Mouse (Mus musculus): Measurements from ENCODE around the gene Atg2a.
"Not testable (repeated sequence)": the region's sequence is repeated elsewhere in the genome, so short reads cannot be mapped to it uniquely, and the experiment has no call there.

The Atg2a gene

DNA sequence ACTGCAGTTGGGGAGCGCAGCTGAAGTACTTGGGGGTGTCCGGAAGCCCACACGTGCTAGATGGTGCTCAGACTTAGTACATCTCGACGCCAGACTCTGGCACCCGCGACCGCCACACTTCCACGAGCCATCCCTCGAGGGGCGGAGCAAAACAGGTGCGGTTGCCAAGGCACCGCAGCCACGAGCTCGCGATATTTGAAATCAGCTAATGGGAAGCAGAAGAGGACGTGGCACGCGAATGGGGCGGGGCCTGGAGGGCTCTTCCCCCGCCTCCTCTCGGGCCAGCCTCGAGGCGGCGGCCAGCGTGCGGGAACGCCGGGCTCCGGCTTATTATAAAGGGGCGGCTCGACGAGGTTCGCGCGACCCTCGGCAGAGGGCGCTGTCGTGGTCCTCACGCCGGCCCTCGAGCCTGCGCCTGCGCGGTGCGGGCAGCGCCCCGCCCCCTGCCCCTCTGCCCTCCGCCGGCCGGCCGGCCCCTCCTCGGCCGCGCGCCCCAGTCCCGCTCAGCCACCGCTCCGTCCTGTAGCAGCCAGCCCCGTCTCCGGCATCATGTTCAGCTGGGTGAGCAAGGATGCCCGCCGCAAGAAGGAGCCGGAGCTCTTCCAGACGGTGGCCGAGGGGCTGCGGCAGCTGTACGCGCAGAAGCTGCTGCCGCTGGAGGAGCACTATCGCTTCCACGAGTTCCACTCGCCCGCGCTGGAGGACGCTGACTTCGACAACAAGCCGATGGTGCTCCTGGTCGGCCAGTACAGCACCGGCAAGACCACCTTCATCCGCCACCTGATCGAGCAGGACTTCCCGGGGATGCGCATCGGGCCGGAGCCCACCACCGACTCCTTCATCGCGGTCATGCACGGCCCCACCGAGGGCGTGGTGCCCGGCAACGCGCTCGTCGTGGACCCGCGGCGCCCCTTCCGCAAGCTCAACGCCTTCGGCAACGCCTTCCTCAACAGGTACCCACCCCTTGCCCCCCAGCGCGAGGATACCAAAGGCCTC, 35.3 kb downstream of the Atg2a start, which contains the start of gene Ehd1:
Gene Ehd1 (plus strand): TSS at position 300 of the 996 bp plus-strand sequence.
- peak; percentile 95 for DNase-seq

DNA sequence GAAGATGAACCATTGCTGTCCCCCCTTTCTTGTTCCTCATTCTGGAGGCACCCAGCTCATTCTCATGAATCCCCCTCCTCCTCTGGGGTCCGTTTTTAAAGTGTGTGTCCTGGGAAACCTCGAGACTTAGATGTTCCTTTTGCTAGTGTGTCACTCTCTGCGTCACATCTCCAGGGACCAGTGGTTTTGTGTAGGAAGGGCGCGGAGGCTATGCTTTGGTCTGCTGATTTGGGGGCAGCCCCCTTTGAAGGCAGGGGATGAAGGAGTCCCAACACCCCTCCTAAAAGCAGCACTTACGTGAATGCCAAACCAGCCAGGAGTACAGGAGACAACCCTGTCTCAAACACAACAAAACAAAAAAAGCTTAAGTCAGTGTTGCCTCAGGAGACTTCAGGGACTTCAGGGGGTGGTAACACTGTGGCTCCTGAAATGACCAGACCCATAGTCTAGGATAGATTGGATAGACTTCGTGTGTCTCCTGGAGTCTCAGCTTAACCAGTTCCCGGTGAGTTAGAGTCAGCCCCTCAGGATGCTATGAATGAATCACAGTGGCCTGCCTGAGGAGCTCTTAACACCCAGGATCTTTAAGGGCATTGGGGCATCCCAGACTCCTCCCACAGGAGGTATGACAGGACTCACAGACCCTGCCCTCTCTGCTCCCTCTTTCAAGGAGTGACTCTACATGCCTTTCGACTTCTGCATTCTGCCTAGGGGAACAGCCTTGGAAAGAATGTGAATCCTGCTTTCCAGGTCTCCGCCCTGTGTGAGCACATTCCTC, 36.4 kb downstream of the Atg2a start:
- no peak for DNase-seq

DNA sequence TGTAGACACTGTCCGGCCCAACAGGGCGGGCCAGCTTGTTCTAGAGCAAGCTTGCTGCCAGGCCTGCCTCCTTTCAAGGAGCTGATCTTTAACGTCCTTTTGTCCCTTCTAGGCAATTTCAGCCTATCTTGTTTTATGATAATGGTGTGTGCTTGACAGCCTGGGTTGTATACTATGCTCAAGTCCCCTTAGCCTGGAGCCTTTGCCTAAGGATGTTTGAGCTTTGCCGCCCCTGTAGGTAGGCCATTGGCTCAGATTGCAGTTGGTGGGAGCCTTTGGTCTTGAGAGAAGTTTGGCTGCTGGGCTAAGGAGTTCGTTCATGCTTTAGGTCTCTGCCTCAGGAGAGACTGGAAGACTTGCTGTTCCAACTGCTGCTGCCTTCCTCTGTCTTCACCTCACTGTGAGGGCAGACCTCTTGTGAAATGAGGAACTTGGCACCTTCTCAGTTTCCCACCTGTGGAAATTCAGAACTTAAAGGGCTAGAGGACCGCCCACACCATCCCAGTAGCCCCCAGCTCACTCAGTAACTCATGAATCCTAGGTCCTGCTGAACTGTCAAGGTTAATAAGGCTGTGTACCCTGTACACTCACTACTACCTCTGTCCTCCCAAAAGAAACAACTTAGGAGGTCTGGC, 37.1 kb downstream of the Atg2a start:
- no peak for DNase-seq

DNA sequence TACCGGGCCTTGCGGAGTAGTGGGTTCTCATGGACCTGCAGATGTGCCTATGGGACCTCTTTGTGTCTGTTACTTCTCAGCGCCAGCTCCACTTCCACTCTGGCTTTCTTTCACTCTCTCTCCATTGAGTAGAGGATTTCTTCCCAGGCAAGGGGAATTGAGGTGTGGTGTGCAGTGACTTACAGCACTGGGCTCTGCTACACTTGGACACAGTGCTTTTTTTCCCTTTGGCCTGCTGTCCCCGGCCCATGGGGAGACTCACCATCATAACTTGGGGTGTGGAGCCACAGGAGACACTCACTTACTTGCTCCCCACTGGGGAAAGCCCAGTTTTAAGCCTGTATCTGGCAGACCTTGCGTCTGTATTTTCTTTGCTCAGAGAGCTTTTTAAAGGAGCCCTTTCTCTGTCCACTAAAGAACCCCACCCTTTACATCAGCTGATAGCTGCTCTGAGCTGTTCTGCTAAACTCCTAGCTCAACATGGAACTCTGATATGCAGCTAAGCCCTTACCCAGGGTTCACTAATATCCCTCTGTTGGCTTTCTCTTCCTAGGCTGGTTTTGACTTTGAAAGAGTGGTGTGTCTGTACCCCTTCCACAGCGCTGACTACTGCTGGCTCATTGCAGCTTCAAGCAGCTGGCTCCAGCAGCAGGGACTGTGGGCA, 38.1 kb downstream of the Atg2a start:
- no peak for DNase-seq

DNA sequence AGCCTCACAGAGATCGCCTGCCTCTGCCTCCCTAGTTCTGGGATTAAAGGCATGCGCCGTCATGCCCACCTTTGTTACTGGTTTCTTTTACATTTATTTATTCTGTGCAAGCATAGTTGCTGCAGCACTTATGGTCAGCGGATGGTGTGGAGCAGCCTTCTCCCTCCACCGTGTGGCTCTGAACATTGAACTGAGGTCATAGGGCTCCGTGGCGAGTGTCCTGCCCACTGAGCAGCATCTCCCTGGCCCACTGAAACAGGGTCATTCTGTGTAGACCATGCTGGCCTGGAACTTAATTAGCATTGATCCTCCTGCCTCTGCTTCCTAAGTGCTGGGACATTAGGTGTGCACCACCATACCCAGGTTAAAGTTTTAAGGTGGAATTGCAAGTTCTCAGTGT, 39.1 kb downstream of the Atg2a start:
- no peak for DNase-seq

DNA sequence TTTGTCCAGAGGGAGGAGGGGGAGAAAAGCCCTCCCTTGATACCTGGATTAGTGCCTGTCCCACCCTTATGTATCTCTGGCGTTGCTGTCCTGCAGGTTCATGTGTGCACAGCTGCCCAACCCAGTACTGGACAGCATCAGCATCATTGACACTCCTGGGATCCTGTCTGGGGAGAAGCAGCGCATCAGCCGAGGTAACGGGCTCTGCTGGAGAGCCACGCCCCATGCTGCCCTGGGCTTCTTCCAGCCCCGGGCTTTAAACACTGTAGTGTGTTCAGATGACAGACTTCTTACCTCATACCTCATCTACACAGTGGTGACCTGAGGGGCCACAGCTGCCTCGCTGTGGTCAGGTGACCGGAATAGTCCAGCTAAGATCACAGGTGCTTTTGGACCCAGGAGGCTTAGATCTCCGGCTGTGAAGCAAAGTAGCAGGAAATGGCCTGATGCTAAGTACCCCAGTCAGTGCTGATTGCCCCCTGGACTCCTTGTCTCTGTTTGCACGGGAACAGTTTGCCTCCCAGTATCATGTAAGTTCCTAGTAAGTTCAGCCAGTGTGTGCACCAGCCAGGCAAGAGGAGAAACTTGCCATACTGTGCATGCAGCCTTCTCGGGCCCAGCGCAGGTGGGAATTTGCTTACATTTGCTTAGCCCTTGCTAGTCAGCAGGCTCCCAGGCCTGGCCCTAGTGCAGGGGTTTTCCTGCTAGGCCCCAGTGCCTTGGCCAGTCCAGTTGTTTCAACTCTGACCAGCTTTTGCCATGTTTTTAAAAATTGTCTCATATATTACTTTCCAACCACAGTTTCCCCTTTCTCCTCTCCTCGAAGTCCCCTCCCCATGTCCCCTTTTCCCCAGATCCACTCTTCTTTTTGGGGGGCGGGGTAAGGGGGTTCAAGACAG, 39.9 kb downstream of the Atg2a start:
- no peak for DNase-seq

DNA sequence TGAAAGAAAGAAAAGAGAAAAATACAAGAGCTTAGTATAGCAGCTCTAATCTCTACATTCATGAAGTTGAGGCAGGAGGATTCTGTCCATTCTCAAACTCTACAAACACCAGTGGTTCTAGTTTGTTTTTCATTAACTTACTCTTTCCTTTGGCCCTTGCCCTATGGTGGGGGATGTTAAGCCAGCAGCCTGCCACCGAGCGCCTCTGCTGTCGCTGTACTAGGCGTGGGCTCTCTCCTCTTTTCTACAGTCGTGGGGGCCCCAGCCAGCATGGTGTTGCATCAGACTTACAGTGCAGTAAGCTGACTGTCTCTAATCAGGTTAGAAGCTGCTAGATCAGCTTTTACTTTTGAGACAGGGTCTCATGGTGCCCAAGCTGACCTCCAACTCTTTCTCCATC, 41.5 kb downstream of the Atg2a start:
- DNase-seq: no peak

DNA sequence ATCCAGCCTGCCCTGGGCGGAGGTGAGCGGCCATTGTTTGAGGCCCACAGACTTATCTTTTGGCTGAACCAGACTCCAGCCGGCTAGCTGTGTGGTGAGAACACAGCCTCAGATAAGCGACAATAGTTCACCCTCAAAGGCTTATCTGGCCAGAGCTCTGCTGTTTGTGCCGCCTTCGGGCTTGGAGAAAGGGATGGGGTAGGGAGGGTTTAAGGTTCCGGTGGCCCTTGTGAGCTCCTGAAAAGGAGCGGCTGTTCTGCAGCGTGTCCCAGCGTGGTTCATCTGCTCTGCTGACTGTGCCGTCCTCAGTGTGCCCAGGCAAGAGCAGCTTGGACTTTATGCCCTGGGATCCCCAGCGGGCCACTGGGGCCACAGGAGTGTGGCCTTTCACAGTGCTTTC, 43.0 kb downstream of the Atg2a start:
- DNase-seq: no peak

DNA sequence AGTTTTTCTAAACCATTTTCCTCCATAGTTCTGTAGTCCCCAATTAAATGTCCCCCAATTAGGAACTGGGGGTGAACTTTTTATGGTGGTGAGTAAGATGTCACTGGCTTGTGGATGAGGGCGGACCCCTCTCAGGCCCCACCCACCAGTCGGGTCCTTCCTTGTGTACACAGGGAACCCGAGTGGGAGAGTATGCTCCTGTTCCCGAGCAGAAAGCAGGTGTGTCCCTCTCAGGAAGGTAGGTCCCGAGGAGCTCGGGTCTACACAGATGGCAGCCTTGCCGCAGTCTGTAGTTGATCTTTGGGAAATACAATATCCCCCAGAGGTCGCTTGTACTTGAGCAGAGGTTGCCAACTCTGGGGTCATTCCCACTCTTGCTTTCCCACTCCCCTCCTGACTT, 43.8 kb downstream of the Atg2a start:
- no peak for DNase-seq

DNA sequence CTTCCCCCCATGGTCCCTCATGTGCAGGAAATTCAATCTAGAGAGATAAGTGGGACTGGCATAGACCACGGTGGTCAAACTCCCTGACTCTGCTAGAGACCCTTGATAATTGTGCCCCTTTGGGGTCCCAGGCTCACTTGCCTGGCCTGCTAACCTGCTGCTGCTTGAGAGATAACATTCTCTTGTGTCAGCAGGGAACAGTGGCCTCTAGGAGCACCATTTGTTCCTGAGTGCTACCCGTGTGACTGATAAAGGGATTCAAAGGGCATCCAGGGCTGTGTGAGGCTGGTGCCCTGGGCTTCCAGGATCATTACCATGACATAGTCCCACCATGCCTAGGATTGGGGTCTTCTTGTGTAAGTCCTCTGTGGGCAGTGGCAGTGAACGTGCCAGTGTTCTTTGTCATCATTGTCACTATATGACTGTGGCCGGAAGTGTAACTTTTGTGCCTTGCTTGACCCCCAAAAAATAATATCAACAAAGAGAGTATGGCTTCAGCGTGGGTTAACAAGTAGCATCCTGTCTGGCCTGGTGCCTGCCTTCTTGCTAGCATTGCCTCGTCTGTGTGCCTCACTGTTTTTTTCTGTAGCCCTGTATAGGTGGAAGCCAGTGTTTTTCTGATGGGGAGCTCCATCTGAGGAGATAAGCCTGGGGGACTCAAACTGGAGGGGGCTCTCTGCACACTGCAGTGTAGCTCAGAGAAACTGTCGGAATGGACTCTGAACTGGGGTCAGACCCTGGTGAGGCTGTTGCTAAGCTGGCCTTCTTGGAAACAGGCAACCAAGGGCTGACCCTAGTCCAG, 44.4 kb downstream of the Atg2a start:
- no peak for DNase-seq

DNA sequence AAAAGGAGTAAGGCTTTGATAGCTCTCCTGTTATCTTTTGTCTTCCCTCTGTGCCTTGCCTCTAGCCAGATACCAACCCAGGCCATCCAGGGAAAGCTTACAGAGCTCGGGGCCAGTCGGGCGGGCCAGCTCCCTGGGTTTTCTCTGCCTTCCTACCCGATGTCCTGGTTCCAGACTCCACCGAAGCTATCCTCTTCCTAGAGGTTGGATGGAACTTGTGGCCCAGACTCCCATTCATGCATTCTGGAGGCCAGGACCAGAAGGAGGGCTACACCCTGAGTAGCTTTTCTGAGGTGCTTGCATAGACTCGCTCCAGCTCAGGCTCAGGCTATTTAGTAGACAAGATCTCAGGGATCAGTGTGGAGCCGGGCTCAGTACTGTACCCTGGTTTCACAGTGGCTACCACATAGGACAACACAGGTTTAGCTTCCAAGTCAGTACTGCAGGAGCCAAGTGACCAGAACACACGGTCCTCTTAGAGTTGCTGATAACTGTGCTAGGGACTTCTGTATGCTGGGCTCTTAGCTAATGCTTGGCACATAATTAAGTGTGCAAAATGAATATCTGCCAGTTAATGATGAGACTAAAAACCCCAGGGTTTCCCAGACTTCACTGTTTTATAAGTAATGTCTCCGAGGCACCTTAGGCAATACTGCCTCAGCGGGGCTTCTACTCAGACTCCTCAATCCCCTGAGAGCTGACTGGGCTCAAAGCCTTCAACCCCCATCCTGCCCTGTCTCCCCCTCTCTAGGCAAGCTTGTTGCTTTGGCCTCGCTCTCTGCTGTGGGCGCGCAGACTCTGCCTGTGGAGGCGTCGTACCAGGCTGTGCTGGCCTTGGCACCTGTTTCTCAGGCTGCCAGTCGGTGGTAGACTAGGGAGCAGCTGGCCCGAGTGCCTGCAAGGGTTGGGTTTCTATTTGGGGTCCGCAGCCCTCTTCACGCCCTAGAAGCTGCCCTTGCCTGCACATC, 45.2 kb downstream of the Atg2a start:
- DNase-seq: no peak

DNA sequence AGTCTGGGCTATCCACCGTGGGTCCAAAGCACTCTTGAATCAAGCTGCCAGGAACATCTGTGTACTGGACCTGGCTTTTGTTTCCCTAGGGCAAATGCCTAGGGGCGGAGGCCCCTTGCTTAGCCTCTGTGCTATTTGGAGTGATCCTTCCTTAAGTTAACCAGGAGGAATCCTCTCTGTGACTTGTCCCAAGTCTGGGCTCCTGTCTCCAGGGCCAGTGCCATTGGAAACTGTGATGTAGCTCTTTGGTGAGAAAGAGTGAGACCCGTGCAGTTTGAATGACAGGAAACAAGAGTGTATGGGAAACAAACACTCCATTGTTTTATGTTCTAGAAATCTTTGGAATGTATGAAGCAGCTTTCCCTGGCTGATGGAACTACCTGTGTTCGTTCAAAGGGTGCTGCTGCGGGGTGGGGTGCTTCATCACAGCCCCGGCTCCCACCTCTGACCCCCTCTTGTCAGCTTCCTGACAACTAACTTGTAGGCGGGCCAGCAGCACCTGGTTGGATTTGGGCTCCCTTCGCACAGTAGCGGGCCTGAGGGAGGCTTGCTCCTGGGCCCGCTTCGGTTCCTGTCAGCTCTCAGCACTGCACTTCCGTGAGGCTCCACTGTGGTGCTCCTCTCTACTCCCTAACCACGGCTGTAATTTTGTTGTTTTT, 46.9 kb downstream of the Atg2a start:
- DNase-seq: no peak

DNA sequence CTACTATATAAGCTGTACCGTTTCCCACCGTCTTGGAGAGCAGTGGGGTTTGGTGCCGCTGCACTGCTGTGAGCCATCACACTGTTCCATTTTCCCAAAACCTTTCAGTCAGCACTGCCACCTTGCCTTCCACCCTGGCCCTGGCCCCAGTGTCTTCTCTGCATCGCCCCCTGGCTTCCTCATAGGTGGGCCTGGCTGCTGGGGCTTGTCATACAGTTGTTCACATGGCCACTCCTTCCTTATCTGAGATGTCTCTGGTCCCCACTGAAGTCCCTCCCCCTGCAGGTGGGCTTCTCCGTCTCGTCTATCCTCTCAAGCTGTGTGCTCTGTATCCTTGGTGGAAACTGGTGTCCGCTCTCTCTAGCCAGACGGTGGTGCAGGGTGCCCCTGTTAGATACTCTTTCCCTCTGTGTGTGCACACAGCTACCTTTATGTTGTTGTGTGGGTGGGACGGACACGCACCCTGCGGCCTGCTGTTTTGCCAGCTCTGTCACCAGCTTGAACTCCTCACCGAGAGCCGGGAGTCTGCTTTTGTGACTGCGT, 48.3 kb downstream of the Atg2a start:
- no peak for DNase-seq

DNA sequence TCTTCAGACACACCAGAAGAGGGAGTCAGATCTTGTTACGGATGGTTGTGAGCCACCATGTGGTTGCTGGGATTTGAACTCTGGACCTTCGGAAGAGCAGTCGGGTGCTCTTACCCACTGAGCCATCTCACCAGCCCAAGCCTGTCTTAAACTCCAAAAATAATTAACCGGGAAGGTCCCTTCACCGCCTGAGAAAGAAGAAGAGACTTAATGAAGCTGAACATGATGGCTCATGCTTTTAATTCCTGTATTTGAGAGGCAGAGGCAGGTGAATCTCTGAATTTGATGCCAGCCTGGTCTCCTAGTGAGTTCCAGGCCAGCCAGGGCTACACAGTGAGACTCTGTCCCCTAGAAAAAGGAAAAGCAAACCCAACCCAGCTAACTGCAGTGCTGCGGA, 49.2 kb downstream of the Atg2a start:
- not testable (repeated sequence) for DNase-seq

DNA sequence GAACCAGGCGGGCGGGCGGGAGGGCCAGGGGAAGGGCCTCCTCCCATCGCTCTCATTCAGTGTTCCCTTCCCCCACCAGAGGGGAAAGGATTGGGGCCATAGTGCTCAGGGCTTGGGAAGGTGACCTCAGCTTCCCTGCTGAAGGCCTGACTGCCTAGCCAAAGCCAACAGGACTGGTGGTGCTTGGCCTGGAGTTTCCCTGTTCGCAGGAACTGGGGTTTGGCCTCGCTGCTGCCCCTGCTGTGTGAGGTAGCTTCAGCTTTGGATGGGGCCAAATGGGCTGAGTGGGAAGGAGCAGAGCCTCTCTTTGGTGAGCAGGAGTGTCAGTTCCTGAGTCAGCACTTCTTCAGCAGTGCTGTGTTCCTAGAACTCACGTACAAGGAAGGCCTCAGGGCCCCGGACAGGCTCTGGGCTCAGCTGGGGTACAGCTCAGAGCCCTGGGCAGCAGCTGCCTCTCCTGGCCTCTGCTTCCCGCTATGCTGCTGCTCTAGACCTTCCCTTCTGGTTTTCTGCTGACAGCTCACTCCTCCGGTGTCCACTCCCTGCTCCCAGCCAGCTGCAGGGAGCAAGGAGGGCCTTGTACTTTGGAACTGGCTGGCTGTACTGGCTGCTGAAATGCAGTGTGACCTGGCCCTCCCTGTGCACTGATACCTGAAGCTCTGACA, 49.8 kb downstream of the Atg2a start:
- no peak for DNase-seq

DNA sequence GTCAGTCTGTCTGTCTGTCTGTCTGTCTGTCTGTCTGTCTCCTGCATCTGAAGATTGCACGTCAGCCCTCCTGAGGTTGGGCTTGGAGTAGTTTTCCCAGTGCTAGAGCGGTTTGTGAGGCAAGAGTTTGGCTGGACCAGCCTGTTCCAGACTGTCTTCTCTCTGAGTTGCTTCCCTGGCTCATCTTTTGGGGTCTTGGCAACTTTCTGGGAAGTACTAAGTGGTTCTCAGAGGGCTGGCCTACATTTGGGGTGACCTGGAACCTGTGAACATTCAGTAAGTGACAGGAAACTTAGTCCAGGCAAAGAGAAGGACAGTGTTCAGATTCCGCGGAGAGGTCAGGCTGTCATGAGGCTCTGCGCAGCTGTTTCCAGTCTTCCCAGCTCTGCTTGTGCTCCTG, 50.8 kb downstream of the Atg2a start:
- DNase-seq: no peak

DNA sequence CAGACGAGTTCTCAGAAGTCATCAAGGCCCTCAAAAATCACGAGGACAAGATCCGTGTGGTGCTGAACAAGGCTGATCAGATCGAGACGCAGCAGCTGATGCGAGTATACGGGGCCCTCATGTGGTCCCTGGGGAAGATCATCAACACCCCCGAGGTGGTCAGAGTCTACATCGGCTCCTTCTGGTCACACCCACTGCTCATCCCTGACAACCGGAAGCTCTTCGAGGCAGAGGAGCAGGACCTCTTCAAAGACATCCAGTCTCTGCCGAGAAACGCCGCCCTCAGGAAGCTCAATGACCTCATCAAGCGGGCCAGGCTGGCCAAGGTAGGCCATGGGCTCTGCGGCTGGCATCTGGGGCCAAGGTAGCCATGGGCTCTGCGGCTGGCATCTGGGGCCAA, 52.8 kb downstream of the Atg2a start:
- no peak for DNase-seq

DNA sequence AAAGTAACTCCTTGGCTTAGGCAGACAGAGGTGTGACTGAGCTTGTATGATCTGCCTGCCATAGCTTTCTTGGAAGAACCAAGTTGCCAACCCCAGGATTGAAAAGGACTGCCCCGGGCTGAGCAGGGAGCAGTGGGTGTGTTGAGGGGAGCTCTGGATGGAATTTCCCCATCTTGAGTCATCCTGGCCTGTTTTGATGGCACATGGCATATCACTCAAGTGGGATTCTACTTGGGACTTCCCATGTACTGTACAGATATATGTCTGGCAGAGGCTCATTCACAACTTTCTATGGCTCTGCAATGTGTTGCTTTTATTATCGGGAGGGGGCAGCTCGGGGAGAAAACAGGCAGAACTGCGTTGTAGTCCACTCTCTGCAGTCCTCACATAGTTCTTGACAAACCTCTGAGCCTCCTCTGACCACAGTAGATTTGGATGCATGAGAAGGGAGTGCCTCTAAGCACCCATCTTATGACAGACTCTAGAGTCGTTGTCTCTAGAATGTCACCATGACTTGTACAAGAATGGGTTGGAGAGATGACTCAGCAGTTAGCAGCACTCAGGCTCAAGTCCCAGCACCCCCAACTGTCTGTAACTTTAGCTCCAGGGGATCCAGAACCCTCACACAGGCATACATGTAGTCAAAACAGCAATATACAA, 55.2 kb downstream of the Atg2a start:
- no peak for DNase-seq

Measured in right cerebral cortex, postnatal 14 days (tissue).